Mouse (Mus musculus) ZHBTc4 (cell line): ENCODE results near the gene 1700013G24Rik.

Experiments used
- DNase-seq: peaks from one replicate; pipeline ENCODE4 v3.0.0-alpha.2; 2011; ENCODE audit warnings: low read depth, low spot score

The 1700013G24Rik gene

DNA sequence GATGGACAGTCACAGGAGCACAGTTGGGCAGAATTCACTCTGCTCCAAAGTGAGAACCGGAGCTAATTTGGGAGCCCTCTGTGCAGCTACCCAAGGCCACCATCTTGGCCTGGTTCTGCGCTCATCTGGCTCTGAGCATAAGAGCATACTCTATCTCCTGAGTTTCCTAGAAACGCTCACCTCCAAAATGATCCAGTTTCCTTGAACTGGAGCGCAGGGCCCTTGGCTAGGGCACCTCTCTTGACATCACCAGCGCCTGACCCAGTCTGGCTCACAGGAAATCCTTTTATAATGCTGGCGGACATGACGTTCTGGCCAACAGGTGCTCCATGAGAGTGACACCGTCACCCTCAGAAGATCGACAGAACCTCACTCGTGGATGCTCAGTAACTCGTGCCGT lies 3.5 kb downstream of the 1700013G24Rik start:
- no peak for DNase-seq

DNA sequence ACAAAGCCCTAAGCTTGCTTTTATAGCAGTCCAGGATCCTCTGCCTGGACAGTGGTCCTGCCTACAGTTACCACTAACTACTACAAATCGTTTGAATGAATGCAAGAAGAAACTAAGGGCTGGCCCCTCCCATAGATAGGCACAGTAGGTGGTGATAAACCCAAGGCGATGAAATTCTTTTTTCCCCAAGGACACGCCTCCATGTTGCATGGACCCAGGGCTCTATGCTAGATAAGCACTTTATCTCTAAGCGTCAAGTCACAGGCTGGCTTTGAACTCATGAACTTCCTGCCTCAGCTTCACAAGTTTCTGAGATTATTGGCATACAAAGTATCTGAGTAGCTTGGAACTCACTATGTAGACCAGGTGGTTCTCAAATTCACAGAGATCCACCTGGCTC lies 4.2 kb downstream of the 1700013G24Rik start:
- no peak for DNase-seq

DNA sequence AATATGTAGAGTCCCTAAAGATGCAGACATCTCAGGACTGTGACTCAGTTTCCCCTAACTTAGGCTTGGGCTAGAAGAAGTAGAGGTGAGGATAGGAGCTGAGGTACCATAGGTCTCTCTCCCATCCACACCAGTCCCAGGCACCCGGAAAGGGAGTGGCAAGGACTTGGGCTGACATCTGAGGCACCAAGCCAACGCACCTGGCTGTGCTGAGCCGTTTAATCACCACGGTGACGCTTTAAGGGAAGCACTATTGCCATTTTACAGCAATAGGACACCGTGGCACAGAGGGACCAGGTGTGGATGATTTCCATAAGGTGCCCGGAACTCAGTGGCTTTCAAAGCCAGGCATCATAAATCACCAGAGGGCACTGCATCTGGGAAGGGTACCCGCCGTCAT lies 5.2 kb downstream of the 1700013G24Rik start:
- no peak for DNase-seq

DNA sequence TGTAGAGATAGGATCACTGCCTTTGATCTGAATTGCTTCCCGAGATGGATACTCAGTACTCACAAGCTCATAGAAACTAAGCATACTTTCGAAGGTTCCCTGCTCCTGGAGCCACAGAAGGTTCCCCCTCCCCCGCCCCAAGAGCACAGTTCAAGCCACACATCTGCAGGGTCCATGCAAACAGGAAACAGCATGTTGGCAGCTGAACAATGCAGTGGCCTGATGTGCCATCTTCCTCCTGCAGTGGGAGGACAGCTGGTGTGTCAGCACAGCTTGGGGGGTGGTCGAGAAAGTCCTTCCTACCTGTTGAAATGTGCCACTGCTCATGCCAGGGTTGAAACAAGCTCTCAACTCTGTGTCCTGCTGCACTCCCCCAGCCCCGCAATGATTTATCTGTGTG lies 5.8 kb downstream of the 1700013G24Rik start:
- DNase-seq = no peak

DNA sequence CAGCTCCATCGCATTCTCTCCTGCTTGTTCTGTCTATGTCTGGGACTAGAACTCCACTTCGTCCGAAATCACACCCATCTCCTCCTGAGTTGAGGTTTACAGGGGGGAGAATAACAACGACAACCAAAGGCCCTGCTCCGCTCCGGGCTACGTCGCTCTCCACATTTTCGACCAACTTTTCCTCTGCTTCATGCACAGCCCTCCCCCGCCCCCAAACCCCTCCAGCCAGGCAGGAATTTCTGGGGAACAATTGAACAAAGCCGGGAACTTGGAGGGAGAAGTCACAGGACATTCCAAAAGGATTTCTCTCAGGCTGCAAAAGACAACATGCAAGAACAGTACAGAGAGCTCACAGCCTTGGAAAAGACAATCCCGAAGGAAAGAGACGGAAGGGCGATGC lies 7.6 kb downstream of the 1700013G24Rik start:
- DNase-seq = peak; percentile 82

DNA sequence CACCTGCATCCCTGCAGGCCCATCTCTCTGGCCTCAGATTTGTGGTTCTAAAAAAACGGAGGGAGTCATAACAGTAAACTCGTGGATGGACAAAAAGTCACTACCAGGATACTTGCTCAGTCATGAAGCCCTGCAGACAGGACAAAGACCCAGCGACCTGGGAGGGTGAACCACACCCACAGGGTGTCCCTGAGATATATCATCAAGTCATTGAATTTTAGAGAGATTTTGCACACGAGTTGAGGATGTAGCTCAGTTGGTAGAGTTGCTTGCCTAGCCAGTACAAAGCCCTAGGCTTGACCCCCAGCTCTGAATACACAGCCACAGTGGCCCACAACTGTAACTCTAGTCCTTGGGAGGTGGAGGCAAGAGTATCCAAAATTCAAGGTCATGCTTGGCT lies 8.1 kb downstream of the 1700013G24Rik start:
- no peak for DNase-seq

DNA sequence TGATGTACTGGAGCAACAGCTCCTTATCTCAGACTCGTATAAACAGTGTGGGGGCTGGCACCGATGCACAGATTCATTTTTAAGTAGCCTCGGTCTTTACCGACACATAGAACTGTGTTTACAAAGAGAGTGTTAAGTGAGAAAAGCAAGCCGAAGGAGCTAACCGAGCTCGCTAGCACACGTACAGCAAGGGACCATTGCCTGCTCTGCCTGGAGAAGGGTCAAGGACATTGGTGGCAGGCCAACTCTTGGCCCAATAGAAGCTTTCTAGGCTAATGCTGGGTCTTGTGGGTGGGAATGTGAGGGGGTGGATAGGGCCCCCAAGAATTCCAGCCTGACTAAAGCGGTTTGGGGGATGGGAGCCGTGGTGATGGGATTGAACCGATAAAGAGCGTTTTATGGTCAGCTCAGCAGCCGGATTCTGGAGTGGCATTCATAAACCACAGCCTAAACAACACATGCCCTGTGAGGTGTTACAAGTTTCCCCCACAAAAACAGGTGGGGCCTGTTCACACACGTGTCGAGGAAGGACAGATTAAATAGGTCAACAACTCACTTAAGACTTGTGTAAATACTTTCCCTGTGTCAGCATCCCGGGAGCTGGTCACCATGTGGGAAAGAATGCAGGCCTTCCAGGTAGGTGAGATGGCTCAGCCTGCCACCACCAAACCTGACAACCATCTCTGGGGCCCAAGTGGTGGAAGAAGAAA lies 9.1 kb downstream of the 1700013G24Rik start:
- no peak for DNase-seq

DNA sequence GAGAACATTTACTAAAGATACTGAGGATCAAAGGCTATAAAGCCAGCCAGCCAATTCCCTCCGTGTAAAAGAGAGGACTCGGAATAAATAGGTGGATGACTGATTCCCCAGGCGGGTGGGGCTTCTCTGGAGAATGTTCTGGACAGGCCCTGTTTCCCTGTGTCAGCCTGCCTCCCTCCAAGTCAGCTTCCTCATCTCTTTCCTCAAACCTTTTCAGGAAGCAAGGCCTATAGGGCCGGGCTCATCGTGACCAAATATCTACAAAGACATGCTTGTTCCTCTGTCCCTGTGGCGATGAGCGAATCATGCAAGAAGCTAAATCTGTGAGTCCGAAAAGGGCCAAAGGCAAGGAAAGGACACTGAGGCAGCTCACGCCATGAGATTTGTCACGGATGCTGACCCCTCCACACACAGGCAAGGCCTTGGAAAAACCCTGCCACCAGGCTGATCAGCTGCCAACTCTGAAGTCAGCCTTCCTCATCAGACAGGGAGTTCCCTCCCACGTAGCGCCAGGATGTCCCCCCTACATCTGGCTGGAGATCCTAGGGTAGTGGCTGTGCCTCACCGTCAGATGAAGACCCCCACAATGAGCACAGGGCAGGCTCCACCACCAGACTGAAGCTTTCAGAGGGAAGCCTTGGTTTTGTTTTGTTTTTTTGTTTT lies 12.2 kb downstream of the 1700013G24Rik start:
- no peak for DNase-seq

DNA sequence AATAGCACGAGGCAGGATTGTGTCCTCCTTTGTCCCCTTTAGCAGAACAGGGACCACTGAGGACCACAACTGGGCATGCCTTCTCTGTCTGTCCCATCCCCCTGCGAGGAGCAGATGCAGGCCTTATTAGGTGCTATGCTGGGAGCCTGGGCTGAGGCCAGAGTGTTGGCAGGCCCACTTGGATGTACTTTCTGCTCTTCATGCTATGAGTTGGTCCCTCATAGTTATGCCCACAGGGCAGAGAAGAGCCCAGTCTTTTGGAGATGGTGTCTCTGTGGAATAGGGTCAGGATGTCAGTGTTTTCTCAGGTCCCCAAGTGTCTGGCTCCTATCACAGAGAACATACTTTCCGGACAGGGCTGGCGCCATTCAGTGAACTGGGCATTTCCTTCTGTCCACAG lies 13.9 kb downstream of the 1700013G24Rik start:
- DNase-seq = no peak

DNA sequence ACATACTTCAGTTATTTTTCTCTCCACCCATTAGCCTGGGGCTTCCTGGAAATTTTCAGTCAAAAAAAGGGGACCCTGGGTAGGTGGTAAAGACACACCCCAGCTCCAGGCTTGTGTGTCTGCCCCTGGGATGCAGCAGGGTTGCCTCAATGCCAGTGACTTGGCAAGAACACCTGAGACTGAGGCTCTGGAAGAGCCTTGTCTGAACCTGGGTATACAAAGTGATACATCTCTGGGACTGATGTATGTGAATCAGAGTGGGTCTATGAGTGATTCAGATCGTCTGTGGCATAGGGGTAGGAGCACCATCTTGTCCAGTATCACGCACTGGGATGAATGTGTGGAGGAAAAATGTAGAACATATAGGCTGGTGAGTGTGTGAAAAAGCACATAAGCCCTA lies 14.4 kb downstream of the 1700013G24Rik start:
- DNase-seq = no peak

DNA sequence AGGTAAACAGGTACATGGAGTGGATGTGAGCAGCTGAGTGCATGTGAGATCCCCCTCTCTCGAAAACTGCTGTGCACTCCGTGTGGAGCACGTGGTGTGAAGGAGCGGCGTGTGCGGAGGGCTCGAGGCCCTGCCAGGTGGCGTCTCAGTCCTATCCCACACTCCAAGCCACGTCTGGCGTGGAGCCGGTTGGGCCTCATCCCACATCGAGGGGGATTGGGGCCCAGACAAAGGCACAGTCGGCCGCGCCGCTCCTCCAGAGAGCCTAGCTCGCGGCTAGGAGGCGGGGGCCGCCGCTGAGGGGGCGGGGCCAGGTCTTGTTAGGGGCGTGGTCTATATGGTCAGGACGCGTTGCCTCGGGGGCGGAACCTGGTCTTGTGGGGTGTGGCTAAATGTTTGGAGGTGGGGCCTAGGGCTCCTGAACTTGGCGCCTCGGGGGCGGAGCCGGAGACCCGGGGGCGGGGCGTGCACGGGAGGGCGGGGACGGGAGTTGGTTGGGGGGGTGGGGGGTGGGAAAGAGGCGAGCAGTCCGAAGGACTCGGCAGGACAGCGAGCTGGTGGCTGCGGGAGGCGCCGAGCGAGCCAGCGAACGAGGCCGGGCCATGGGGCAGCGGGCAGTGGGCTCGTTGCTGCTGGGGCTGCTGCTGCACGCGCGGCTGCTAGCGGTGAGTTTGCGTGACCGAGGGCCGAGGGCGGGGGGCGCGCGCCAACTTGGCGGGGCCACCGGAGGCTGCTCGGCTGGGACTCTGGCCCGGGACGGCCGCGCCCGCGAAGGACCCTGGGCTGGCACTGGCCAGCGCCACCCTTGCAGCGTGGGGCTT lies 15.4 kb downstream of the 1700013G24Rik start, which contains the start of gene Hspg2:
TSS of gene Hspg2 (plus strand) at position 510 of the 821 bp plus-strand sequence.
- DNase-seq = peak; percentile 97

DNA sequence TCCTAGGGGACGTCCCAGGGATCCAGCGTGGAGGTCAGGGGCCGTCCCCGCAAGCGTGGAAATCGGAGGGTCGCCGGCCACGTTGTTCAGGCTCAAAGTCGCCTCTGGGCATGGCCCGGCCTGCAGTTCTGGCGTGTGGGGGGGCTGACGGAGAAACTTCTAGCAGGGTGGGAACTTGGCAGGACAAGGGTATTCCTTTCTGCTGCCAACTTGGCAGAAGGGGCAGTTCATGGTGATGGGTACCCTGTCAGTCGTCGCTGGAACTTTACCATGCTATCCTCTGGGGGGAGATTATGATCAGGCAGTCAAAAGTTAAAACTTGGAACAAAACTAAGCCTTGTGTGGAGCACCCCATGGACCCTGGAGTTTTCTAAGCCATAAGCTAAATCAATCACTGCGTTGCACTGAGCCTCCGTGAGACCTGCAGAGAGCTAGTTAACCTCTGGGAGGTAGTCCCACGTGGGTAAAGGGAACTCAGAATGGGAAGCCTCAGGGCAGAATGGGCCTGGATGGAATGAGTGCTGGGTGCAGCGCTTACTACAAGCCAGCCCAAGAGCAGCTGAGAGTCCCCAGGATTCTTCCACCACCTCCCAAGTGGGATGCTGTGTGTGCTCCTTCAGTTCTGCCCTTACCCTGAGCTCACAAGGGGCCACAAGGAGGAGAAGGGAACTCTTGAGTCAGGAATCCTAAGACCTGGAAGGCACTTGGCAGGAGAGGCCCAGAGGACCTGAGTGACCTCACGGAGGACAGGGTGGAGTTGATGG lies 16.2 kb downstream of the 1700013G24Rik start:
- peak; percentile 89 for DNase-seq

DNA sequence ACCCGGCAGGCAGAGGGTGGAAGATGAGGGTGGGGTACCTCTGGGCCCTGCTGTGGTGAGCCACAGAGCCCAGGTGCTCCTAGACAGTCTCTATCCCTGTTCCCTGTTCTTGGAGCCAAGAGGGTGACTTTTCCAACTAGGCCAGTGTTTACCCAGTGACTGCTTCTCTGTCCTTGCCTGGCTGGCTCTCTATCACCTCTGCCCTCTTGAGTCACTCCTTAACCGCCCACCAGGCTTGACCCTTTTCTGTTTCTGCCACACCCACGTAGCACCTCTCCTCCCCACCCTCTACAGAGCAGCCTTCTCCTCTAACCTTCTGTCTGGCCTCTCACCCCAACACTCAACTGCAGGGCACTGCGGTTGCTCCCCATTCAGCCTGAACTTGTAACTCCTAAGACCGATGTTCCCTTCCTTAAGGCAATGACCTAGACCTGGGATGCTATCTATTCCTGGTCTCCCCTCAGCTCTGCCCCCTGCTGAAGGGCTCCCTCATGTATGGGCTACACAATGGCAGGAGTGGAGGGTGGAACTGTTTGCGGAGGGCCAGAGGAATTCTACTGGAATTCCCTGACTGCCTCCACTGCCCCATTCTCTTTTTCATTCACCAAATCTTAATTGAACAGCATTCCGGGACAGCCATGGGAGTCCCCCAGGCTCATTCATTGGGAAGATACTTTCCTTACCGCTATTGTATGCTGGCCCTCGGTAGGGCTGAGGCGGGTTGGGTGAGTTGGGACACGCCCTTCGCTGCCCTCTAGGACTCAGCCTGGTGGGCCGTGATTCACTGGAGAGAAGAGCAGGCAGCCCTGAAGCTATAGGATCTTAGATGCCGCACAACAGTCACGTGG lies 17.0 kb downstream of the 1700013G24Rik start:
- peak; percentile 97 for DNase-seq

DNA sequence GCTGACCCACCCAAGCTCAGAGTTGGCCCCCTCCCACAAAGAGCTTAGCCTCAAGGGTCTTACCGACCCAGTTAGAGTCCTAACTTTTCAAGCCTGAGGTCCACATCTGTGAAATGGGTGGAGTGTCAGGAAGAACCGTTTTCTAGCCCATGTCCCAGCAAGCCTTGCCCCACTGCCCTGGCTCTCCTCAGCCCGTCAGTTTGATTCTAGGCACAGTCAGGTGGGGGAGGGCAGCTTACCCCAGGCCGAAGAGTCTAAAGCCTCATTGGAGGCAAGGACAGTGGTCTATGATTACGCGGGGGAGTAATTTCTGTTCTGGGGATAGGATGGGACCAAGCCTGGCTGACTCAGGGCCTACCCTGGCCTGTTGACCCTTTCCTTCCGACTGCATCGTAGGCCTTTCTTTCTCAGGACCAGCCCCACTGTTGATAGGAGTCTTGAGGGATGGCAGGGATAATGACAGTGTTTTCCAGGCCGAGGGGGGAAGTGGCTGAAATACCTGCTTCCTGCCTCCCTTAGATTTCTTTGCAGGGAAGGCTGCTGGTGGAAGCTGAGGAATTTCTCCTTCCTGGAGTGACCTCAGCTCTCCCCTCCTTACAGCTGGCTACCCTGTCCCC lies 17.7 kb downstream of the 1700013G24Rik start:
- DNase-seq = no peak

DNA sequence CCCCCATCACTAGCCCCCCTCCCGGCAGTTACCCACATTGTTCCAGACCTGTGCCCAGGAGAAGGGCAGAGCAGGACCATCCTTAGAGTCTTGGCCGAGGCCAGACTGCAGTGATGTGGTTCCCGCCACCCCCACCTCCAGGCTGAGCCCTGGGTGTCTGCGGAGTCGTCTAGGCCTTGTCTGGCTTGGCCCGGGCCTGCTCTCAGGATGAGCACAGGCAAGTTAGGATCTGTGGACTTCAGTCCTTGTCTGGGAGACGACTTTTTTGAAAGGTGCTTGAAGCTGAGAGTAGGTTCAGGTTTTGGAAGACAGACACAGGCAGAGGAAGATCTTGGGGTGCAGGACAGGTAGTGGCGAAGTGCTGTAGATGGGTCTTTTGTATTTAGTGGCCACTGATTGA lies 18.2 kb downstream of the 1700013G24Rik start:
- no peak for DNase-seq

DNA sequence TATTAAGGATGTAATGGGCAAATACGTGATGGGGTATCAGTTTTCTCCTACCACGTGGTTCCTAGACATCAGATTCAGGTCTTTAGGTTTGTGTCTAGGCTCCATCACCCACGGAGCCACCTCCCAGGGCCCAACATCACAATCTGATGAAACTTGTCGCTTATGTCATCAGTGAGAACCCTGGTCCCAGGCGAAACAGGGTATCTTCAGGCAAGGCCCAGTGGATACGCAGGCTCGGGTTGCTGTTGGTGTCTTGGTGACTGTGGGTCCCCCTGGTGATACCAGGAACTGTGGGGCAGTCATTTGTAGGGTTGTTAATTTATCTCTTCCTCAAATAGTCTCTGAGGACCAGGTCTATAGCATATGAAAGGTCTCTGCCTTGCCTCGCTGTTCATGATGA lies 20.2 kb downstream of the 1700013G24Rik start:
- DNase-seq = no peak

DNA sequence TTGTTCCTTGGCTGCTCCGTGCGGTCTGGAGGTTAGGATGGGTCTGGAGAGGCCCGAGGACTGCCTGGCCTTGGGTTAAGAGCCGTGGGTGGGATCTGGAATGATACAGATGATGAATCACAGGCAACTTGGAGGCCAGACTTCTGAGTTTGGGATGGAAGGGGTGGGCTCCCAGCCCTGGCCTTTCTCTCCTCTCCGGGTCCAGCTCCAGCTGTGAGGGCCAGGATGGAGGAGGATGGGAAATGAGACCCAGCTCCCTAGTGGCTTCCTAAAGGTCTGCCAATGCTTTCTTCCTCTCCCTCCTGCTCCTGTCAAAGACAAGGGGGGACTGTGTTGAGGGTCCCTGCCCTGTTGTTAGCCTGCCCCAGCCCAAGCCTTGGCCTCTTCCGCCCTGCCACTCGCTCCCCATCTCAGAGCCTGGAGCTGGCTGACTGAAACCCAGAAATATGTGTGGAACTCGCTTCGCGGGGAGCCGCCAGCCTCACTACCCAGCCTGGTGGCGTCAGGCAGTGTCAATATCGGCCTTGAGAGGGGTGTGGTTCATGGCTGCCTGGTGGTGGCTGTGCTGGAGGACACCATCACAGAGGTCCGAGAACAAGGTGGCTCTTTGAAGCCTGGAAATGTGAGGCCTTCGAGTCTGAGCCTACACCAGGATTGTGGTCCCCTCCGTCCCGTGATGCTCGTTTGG lies 20.8 kb downstream of the 1700013G24Rik start:
- no peak for DNase-seq

DNA sequence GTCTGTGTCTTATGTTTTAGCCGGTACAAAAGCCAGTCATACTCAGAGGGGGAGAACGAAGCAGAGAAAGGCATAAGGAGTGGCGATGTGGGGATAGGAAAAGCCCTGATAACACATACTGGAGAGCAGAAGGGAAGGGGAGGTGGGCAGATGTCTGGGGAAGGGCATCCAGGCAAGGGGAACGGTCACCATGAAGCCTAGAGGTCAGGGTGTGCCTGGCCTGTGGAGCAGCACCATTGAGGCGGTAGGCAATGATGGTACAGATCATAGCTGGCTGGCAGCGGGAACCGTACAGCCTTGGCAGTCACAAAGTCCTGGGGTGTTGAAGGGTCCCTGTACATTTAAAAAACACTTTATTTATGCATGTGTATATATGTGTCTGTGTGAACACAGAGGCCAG lies 21.6 kb downstream of the 1700013G24Rik start:
- DNase-seq = no peak

DNA sequence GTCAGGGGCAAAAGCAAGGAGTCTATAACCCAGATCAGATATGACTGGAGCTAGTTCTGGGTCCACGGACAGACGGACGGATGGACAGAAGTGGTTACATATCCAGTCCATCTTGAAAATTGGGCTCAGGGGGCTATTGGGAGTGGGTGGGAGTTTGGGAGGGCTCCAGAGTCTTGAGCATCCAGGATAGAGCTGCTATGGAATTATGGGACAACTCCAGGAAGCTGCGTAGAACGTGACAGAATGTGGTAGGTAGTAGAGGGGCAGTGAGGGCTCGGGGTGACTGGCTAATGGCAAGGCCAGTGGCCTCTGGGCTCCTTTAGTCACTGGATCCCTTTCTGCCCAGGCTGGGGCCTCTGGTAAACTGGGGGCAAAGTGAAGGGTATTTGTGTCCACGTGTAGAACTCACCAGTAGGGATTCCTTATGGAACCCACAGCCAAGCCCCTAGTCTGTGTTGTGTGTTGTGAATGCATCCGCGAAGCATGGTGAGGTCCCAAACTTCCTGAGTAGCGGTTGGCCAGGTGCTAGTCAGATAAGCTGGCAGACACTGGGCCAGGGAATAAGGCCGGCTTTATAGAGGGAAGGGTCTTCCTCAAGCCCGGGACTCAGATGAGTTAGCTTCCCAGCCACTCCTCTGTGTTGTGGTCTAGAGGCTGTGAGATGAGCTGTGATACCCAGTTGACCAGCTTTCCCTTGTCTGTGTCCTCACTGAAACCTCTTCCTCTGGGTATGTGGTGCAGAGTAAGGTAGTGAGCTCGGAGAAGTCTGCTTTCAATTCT lies 22.4 kb downstream of the 1700013G24Rik start:
- no peak for DNase-seq
